Mouse (Mus musculus): ENCODE results near the gene Miga2. TPM values are rescaled to one million over a fixed set of nuclear protein-coding genes. Genes with fewer than 3 reads are reported as not detected.
"Not testable (repeated sequence)": the region's sequence is repeated elsewhere in the genome, so short reads cannot be mapped to it uniquely, and the experiment has no call there.

Gene Miga2
- total and polyA plus RNA-seq, 2 experiments from 2014 or later, result 32.6 to 105 TPM

DNA sequence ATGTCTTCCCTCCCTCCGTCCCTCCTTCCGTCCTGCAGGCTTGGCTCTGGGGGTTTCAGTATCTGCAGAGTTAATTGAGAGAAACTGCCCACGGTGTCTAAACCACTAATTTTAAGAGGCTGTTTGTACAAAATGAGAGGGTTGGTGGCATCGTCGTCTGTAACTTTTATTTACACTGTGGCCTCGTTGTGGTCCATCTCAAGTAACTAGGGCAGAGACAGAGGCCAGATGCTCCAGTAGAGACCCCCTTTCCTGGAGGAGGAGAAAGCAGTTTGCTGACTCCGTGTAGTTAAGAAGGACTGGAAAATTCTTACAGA, 52.6 kb downstream of the Miga2 start:
- Histone ChIP-seq H3K4me1 (ENCODE audit: control insufficient read depth, insufficient read depth) (peaks cover 40% of the 10 kb centered on the region), H3K9ac (replicated peaks; ENCODE audit: low read depth, low read length) (peak overlapping the region; percentile 91), H3K4me2 (ENCODE audit: low read depth, low read length) (peak overlapping the region; percentile 70), H3K27ac (ENCODE audit: low read depth) (peak overlapping the region; percentile 94), H3K9me3 (replicated peaks; ENCODE audit: control insufficient read depth, low read length) (no peaks in the 10 kb centered on the region), H3K27me3 (ENCODE audit: control insufficient read depth, insufficient read depth, low read length) (no peaks in the 10 kb centered on the region), H3K36me3 (replicated peaks; ENCODE audit: control insufficient read depth, insufficient read depth, low read length) (peaks cover 13% of the 10 kb centered on the region), H3K4me3 (ENCODE audit: low read depth, low read length) (peak overlapping the region; percentile 84)
- TF ChIP-seq EP300 (IDR thresholded peaks at IDR 0.05; ENCODE audit: low read depth), result no peak
- TF ChIP-seq CTCF (IDR thresholded peaks at IDR 0.05; ENCODE audit: low read depth), result no peak
- DNase-seq (ENCODE audit: low spot score), result no peak
- WGBS, result 0% methylated on average over 6 of the region's 7 CpGs
- ATAC-seq (ENCODE audit: insufficient read depth, low read depth), result no peak

GRCm38 (mm10) chr2:30417154-30417553, 53.1 kb downstream of the Miga2 start:
- H3K36me3 ChIP-seq (replicated peaks; ENCODE audit: control insufficient read depth, insufficient read depth, low read length); H3K27me3 ChIP-seq (ENCODE audit: control insufficient read depth, insufficient read depth, low read length); H3K9ac ChIP-seq (replicated peaks; ENCODE audit: low read depth, low read length); ATAC-seq (ENCODE audit: insufficient read depth, low read depth); DNase-seq (ENCODE audit: low spot score); H3K9me3 ChIP-seq (replicated peaks; ENCODE audit: control insufficient read depth, low read length); H3K27ac ChIP-seq (ENCODE audit: low read depth): not testable (repeated sequence)
- H3K4me1 ChIP-seq (ENCODE audit: control insufficient read depth, insufficient read depth), result peaks cover 37% of the 10 kb centered on the region
- H3K4me2 ChIP-seq (ENCODE audit: low read depth, low read length), result peak overlapping the region; percentile 70
- H3K4me3 ChIP-seq (ENCODE audit: low read depth, low read length), result peak overlapping the region; percentile 84; the same call in 1 of the 2 replicates
- WGBS, result 63% methylated on average over 6 of the region's 6 CpGs

DNA sequence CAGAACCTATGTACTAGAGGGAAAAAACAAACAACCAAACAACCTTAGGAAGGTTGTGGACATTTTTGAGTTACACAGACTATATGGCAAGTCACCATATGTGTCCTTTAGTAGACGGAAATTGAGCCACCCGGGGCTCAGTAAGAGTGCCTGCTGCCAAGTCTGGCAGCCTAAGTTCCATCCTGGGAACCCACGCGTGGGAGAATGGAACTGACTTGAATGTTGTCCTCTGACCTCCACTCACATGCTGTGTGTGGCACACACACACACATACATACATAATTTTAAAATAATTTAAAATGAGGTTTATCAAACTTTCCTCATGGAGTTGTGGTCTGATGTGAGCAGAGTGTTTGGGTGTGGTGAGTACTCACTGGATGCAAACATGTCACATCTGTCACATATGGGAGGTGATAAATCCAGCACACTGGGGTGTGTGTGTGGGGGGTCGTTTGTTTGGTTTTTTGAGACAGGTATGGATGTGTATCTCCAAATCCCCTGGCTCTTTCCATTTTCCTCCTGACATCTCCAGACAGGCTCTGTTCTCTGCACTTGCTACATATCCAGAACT, 53.6 kb downstream of the Miga2 start:
- Histone ChIP-seq H3K36me3 (replicated peaks; ENCODE audit: control insufficient read depth, insufficient read depth, low read length) (peaks cover 4% of the 10 kb centered on the region), H3K9me3 (replicated peaks; ENCODE audit: control insufficient read depth, low read length) (no peaks in the 10 kb centered on the region), H3K4me2 (ENCODE audit: low read depth, low read length) (peak overlapping the region; percentile 17; the same call in 1 of the 2 replicates), H3K4me3 (ENCODE audit: low read depth, low read length) (no peak overlapping the region), H3K4me1 (ENCODE audit: control insufficient read depth, insufficient read depth) (peaks cover 34% of the 10 kb centered on the region), H3K9ac (replicated peaks; ENCODE audit: low read depth, low read length) (no peak overlapping the region), H3K27ac (ENCODE audit: low read depth) (peak overlapping the region; percentile 67; the same call in 1 of the 2 replicates), H3K27me3 (ENCODE audit: control insufficient read depth, insufficient read depth, low read length) (no peaks in the 10 kb centered on the region)
- TF ChIP-seq CTCF (IDR thresholded peaks at IDR 0.05; ENCODE audit: low read depth), result no peak
- no peak for TF ChIP-seq EP300 (IDR thresholded peaks at IDR 0.05; ENCODE audit: low read depth)
- no peak for DNase-seq (ENCODE audit: low spot score)
- WGBS, result 49% methylated on average over 5 of the region's 5 CpGs
- no peak for ATAC-seq (ENCODE audit: insufficient read depth, low read depth)

GRCm38 (mm10) chr2:30418259-30418658, 54.2 kb downstream of the Miga2 start:
- WGBS, result 72% methylated on average over 6 of the region's 6 CpGs
- no peaks in the 10 kb centered on the region for H3K36me3 ChIP-seq (replicated peaks; ENCODE audit: control insufficient read depth, insufficient read depth, low read length)
- H3K4me3 ChIP-seq (ENCODE audit: low read depth, low read length), result no peak overlapping the region
- H3K4me1 ChIP-seq (ENCODE audit: control insufficient read depth, insufficient read depth), result peaks cover 29% of the 10 kb centered on the region
- no peaks in the 10 kb centered on the region for H3K27me3 ChIP-seq (ENCODE audit: control insufficient read depth, insufficient read depth, low read length)
- TF ChIP-seq CTCF (IDR thresholded peaks at IDR 0.05; ENCODE audit: low read depth), result no peak
- no peak for TF ChIP-seq EP300 (IDR thresholded peaks at IDR 0.05; ENCODE audit: low read depth)
- DNase-seq (ENCODE audit: low spot score) (no peak), ATAC-seq (ENCODE audit: insufficient read depth, low read depth) (no peak)
- H3K27ac ChIP-seq (ENCODE audit: low read depth), result peak overlapping the region; percentile 67; the same call in 1 of the 2 replicates
- no peak overlapping the region; the same call in 1 of the 2 replicates for H3K4me2 ChIP-seq (ENCODE audit: low read depth, low read length)
- H3K9ac ChIP-seq (replicated peaks; ENCODE audit: low read depth, low read length), result no peak overlapping the region
- H3K9me3 ChIP-seq (replicated peaks; ENCODE audit: control insufficient read depth, low read length), result no peaks in the 10 kb centered on the region

- no peak for TF ChIP-seq EP300 (IDR thresholded peaks at IDR 0.05; ENCODE audit: low read depth)
- no peak for TF ChIP-seq CTCF (IDR thresholded peaks at IDR 0.05; ENCODE audit: low read depth)
- ATAC-seq (ENCODE audit: insufficient read depth, low read depth) (no peak), DNase-seq (ENCODE audit: low spot score) (no peak)
- H3K27ac ChIP-seq (ENCODE audit: low read depth), result peak overlapping the region; percentile 67
- H3K27me3 ChIP-seq (ENCODE audit: control insufficient read depth, insufficient read depth, low read length), result no peaks in the 10 kb centered on the region
- no peaks in the 10 kb centered on the region for H3K36me3 ChIP-seq (replicated peaks; ENCODE audit: control insufficient read depth, insufficient read depth, low read length)
- peak overlapping the region; percentile 45; the same call in 1 of the 2 replicates for H3K9ac ChIP-seq (replicated peaks; ENCODE audit: low read depth, low read length)
- WGBS, result 26% methylated on average over 10 of the region's 10 CpGs
- H3K4me1 ChIP-seq (ENCODE audit: control insufficient read depth, insufficient read depth), result peaks cover 24% of the 10 kb centered on the region
- H3K9me3 ChIP-seq (replicated peaks; ENCODE audit: control insufficient read depth, low read length), result no peaks in the 10 kb centered on the region
- no peak overlapping the region for H3K4me3 ChIP-seq (ENCODE audit: low read depth, low read length)
- 0 out of 2 replicates have a peak overlapping the region, but pooled peaks have one; percentile 12 for H3K4me2 ChIP-seq (ENCODE audit: low read depth, low read length)
These were observed 55.1 kb downstream of the Miga2 start for GRCm38 (mm10) chr2:30419112-30419511.

GRCm38 (mm10) chr2:30421432-30421831, 57.4 kb downstream of the Miga2 start:
- no peak overlapping the region for H3K4me2 ChIP-seq (ENCODE audit: low read depth, low read length)
- no peak for TF ChIP-seq CTCF (IDR thresholded peaks at IDR 0.05; ENCODE audit: low read depth)
- no peak for TF ChIP-seq EP300 (IDR thresholded peaks at IDR 0.05; ENCODE audit: low read depth)
- H3K4me3 ChIP-seq (ENCODE audit: low read depth, low read length), result no peak overlapping the region
- peaks cover 21% of the 10 kb centered on the region for H3K4me1 ChIP-seq (ENCODE audit: control insufficient read depth, insufficient read depth)
- no peak for ATAC-seq (ENCODE audit: insufficient read depth, low read depth)
- DNase-seq (ENCODE audit: low spot score), result no peak
- no peaks in the 10 kb centered on the region for H3K9me3 ChIP-seq (replicated peaks; ENCODE audit: control insufficient read depth, low read length)
- WGBS, result 70% methylated on average over 4 of the region's 4 CpGs
- H3K27ac ChIP-seq (ENCODE audit: low read depth), result no peak overlapping the region
- peaks cover 1% of the 10 kb centered on the region for H3K36me3 ChIP-seq (replicated peaks; ENCODE audit: control insufficient read depth, insufficient read depth, low read length)
- H3K27me3 ChIP-seq (ENCODE audit: control insufficient read depth, insufficient read depth, low read length), result no peaks in the 10 kb centered on the region
- H3K9ac ChIP-seq (replicated peaks; ENCODE audit: low read depth, low read length), result no peak overlapping the region

All from heart, postnatal 0 days (tissue).